Mouse (Mus musculus) CD4-positive, CD25-positive, alpha-beta regulatory T cell, adult 9 weeks (primary cell): ENCODE data around the gene Akr1d1. TPM values are rescaled to one million over a fixed set of nuclear protein-coding genes. Genes with fewer than 3 reads are reported as not detected.

Experiments used
- polyA plus RNA-seq: library from polyadenylated mRNA; unstranded; fragments of 100-300 nt; shearing (Covaris generic); gene quantifications from one replicate; pipeline ENCODE4 v1.2.1, GENCODE M21; 2017

The Akr1d1 gene
- not detected for polyA plus RNA-seq

DNA sequence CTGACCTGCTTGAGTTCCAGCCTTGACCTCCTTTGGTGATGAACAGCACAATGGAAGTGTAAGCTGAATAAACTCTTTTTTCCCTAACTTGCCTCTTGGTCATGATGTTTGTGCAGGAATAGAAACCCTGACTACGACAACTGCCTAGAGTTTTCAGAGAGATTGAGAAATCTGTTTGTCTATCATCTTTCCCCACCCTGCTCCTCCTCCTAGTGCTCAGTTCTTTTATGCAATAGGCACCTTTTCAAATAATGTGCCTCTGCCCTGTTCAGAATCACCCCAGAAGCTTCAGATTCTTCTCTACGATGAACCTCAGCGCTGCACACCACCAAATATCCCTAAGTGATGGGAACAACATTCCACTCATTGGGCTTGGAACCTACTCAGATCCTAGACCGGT, at the start of gene Akr1d1:
TSS of gene Akr1d1 (plus strand) at position 234 of the 400 bp plus-strand sequence.

Other genes starting within 250 kb of the Akr1d1 start
- 0.24 TPM for gene Dgki, start 230.0 kb upstream of the Akr1d1 start, polyA plus RNA-seq
- 5.4 TPM for gene Creb3l2, start 88.0 kb upstream of the Akr1d1 start, polyA plus RNA-seq